Mouse (Mus musculus) forebrain, embryonic 11.5 days (tissue): ENCODE measurements around the gene Pld3. TPM values are rescaled to one million over a fixed set of nuclear protein-coding genes. Genes with fewer than 3 reads are reported as not detected.

Experiments used
- ATAC-seq: fragments of 200-750 bp; cut with Nextera tagmentation; replicated peaks from 2 replicates; pipeline ENCODE4 v1.8.0; 2017; ENCODE audit warnings: moderate TSS enrichment; ENCODE audit not compliant: low FRiP score
- DNase-seq: peaks from one replicate; pipeline ENCODE4 v3.0.0-alpha.2; 2017; ENCODE audit warnings: low spot score
- H3K27ac ChIP-seq: fragments of 300-500 bp; sonication (generic); 2 replicates; pipeline ENCODE4 v1.5.1; 2014; ENCODE audit warnings: low read depth, low read length
- H3K27me3 ChIP-seq: fragments of 300-500 bp; sonication (generic); 2 replicates; pipeline ENCODE4 v1.6.1; 2014; ENCODE audit warnings: mild to moderate bottlenecking, low read length, mixed read lengths; ENCODE audit not compliant: control insufficient read depth, insufficient read depth
- H3K36me3 ChIP-seq: fragments of 300-500 bp; sonication (generic); 2 replicates; pipeline ENCODE4 v1.6.1; 2014; ENCODE audit warnings: mild to moderate bottlenecking, low read length, moderate library complexity, mixed read lengths; ENCODE audit not compliant: control insufficient read depth, insufficient read depth
- H3K4me1 ChIP-seq: fragments of 300-500 bp; sonication (generic); replicated peaks from 2 replicates; pipeline ENCODE4 v1.6.1; 2014; ENCODE audit warnings: low read length, mixed read lengths; ENCODE audit not compliant: control insufficient read depth, insufficient read depth
- H3K4me2 ChIP-seq: fragments of 300-500 bp; sonication (generic); 2 replicates; pipeline ENCODE4 v1.6.1; 2014; ENCODE audit warnings: low read depth, mild to moderate bottlenecking, low read length, moderate library complexity, mixed read lengths; ENCODE audit not compliant: severe bottlenecking
- H3K4me3 ChIP-seq: fragments of 300-500 bp; sonication (generic); 2 replicates; pipeline ENCODE4 v1.5.1; 2014; ENCODE audit warnings: low read depth, low read length
- H3K9ac ChIP-seq: fragments of 300-500 bp; sonication (generic); 2 replicates; pipeline ENCODE4 v1.6.1; 2014; ENCODE audit warnings: low read length
- H3K9me3 ChIP-seq: fragments of 300-500 bp; sonication (generic); 2 replicates; pipeline ENCODE4 v1.6.1; 2016; ENCODE audit warnings: low read length, mixed read lengths; ENCODE audit not compliant: control insufficient read depth
- WGBS: fragments of 180-500 bp; shearing (Covaris S2); extraction: QIAGEN DNeasy Blood & Tissue Kit; methylation state at CpG from one replicate; pipeline ENCODE4 v1.1.7; 2014; 5-methylcytosine and 5-hydroxymethylcytosine counted together
- polyA plus RNA-seq: library from polyadenylated mRNA; unstranded; fragments of >200 nt; fragmentation: Nextera tagmentation; extraction: Ambion mirVana; gene quantifications from 2 replicates; pipeline ENCODE4 v1.2.1, GENCODE M21; 2014

Pld3 gene
- polyA plus RNA-seq, 1 experiment from 2014 or later, result 56.4 TPM

- H3K4me3 ChIP-seq, result no peak overlapping the region
- no peak overlapping the region for H3K9ac ChIP-seq
- 88% methylated on average over 12 of the region's 12 CpGs for WGBS
- no peak for DNase-seq
- no peak for ATAC-seq
- no peaks in the 10 kb centered on the region for H3K27me3 ChIP-seq
- H3K27ac ChIP-seq, result no peak overlapping the region
- H3K9me3 ChIP-seq, result no peaks in the 10 kb centered on the region
- no peak overlapping the region for H3K4me2 ChIP-seq
- no peaks in the 10 kb centered on the region for H3K36me3 ChIP-seq
- no peaks in the 10 kb centered on the region; the same call in 1 of the 2 replicates for H3K4me1 ChIP-seq
Observed at GRCm38 (mm10) chr7:27544675-27545370, 8.2 kb downstream of the Pld3 start.

DNA sequence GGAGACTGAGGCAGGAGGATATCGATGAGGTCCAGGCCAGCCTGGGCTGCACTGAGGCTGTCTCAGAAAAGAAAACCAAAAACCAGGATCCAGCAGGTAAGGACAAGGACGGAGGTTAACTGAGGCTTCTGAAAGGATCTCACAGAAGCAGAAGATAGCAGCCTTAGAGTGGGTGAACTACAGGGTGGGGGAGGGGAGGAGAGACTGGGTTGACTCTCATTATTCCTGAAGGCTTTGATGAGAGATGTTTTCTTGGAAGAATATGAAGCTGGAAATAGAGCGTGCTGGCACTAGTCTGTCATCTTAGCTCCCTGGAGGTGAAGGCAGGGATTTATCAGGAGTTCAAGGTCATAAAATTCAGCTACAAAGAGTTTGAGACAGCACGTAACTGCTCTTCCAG lies 9.2 kb downstream of the Pld3 start:
- H3K4me2 ChIP-seq, result no peak overlapping the region

GRCm38 (mm10) chr7:27543065-27543464 lies 10.0 kb downstream of the Pld3 start:
- no peaks in the 10 kb centered on the region; the same call in 1 of the 2 replicates for H3K4me1 ChIP-seq
- peak overlapping the region; percentile 62; the same call in 1 of the 2 replicates for H3K9ac ChIP-seq
- DNase-seq (no peak), ATAC-seq (no peak)
- H3K27ac ChIP-seq, result no peak overlapping the region
- no peaks in the 10 kb centered on the region for H3K27me3 ChIP-seq
- H3K9me3 ChIP-seq, result no peaks in the 10 kb centered on the region
- H3K4me2 ChIP-seq, result peak overlapping the region; percentile 78
- H3K4me3 ChIP-seq, result peak overlapping the region; percentile 38
- 59% methylated on average over 6 of the region's 6 CpGs for WGBS
- no peaks in the 10 kb centered on the region for H3K36me3 ChIP-seq

More for the DNA sequence above, 9.2 kb downstream of the Pld3 start:
- no peaks in the 10 kb centered on the region for H3K9me3 ChIP-seq
- no peaks in the 10 kb centered on the region; the same call in 1 of the 2 replicates for H3K4me1 ChIP-seq
- no peak for ATAC-seq
- no peak overlapping the region for H3K4me3 ChIP-seq
- H3K36me3 ChIP-seq, result no peaks in the 10 kb centered on the region
- no peak overlapping the region for H3K27ac ChIP-seq
- no peak for DNase-seq
- no peak overlapping the region for H3K9ac ChIP-seq
- 85% methylated on average over 4 of the region's 4 CpGs for WGBS
- no peaks in the 10 kb centered on the region for H3K27me3 ChIP-seq

DNA sequence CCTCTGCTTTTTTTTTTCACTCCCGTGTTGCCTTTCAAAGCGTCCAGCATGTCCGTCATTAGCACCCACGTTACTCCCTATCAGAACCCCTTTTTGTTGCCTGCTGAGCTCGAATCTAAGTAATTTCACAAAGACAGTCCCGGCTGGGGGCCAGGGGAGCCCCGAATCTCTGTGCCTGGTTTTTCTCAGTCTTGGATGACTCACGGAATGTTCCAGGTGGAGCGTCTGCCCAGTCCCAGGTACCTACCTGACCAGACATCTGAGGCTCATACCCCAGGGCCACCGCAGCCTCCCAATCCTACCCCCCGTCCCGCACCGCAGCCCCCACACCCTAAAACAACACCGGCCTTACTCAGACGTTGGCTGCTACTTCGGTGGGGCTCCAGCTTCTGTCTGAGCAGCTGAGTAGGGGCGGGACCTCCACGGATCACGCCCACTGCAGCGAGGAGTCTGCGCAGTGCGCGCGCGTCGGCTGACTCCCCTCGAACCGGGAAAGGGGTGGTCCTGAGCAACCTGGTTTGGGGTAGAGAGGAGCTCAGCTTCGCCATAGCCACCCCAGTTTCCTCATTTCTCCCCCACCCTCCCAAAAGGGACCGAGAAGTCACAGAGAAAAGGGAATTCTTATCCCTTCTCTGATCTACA lies 10.5 kb downstream of the Pld3 start:
- DNase-seq (peak; percentile 89), ATAC-seq (peak; percentile 95)
- Histone ChIP-seq H3K27ac (no peak overlapping the region), H3K9me3 (no peaks in the 10 kb centered on the region), H3K4me2 (peak overlapping the region; percentile 78), H3K9ac (peak overlapping the region; percentile 62), H3K4me1 (no peaks in the 10 kb centered on the region; the same call in 1 of the 2 replicates), H3K36me3 (no peaks in the 10 kb centered on the region), H3K27me3 (no peaks in the 10 kb centered on the region), H3K4me3 (peak overlapping the region; percentile 38)
- 3% methylated on average over 30 of the region's 30 CpGs for WGBS

- Histone ChIP-seq H3K27me3 (no peaks in the 10 kb centered on the region), H3K4me3 (peak overlapping the region; percentile 38), H3K27ac (no peak overlapping the region), H3K9ac (peak overlapping the region; percentile 62; the same call in 1 of the 2 replicates), H3K36me3 (no peaks in the 10 kb centered on the region), H3K4me1 (no peaks in the 10 kb centered on the region; the same call in 1 of the 2 replicates), H3K4me2 (peak overlapping the region; percentile 78), H3K9me3 (no peaks in the 10 kb centered on the region)
- DNase-seq (no peak), ATAC-seq (no peak)
- 60% methylated on average over 5 of the region's 5 CpGs for WGBS
Observed at GRCm38 (mm10) chr7:27541922-27542321, 11.1 kb downstream of the Pld3 start.

DNA sequence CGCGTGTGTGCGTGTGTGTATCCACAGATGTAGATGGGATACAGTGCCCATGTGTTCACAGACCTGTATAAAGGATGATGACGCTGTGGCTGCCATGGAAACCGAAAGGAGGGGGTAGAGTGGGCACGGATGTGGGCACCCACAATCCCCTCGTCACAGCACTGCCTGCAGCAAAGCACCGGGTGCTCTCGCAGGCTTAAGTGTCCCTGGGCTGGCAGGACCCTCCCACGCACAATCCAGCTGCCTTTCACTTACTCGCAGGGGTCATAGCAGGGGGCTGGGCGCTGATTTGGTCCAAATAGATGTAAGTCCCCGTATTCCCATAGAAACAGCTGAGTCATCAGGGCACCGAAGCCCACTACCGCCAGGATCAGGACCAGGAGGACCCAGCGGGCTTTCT lies 11.6 kb downstream of the Pld3 start:
- Histone ChIP-seq H3K4me1 (no peaks in the 10 kb centered on the region; the same call in 1 of the 2 replicates), H3K9ac (no peak overlapping the region), H3K27me3 (no peaks in the 10 kb centered on the region), H3K27ac (no peak overlapping the region), H3K36me3 (no peaks in the 10 kb centered on the region), H3K9me3 (no peaks in the 10 kb centered on the region), H3K4me3 (no peak overlapping the region), H3K4me2 (0 out of 2 replicates have a peak overlapping the region, but pooled peaks have one; percentile 8)
- DNase-seq (no peak), ATAC-seq (no peak)
- WGBS, result 82% methylated on average over 16 of the region's 16 CpGs

GRCm38 (mm10) chr7:27540935-27541334 lies 12.1 kb downstream of the Pld3 start:
- no peak overlapping the region for H3K27ac ChIP-seq
- no peaks in the 10 kb centered on the region for H3K9me3 ChIP-seq
- no peaks in the 10 kb centered on the region; the same call in 1 of the 2 replicates for H3K4me1 ChIP-seq
- ATAC-seq (no peak), DNase-seq (no peak)
- H3K27me3 ChIP-seq, result no peaks in the 10 kb centered on the region
- H3K36me3 ChIP-seq, result no peaks in the 10 kb centered on the region
- H3K4me2 ChIP-seq, result no peak overlapping the region
- H3K4me3 ChIP-seq, result no peak overlapping the region
- H3K9ac ChIP-seq, result no peak overlapping the region
- WGBS, result 95% methylated on average over 6 of the region's 6 CpGs

DNA sequence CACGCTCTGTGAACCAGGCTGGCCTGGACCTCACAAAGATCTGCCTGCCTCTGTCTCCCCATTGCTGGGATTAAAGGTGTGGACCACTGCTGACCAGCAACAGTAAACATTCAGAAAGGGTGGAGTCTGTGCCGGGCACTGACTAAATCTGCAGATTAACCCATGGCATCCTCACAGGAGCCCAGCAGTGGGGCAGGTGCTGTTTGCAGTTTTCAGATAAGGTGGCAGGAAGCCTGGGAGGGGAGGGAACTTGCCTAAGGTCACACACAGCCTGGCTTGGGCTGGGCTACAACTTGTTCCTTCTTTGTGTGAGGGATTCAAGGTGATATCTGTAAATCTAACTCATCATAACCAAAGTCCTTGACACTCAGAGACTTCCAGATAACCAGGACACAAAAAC lies 12.5 kb downstream of the Pld3 start:
- H3K27ac ChIP-seq, result no peak overlapping the region
- H3K27me3 ChIP-seq, result no peaks in the 10 kb centered on the region
- DNase-seq (no peak), ATAC-seq (no peak)
- H3K9me3 ChIP-seq, result no peaks in the 10 kb centered on the region
- 69% methylated on average over 2 of the region's 2 CpGs for WGBS
- H3K4me2 ChIP-seq, result no peak overlapping the region
- no peaks in the 10 kb centered on the region for H3K36me3 ChIP-seq
- H3K9ac ChIP-seq, result no peak overlapping the region
- H3K4me1 ChIP-seq, result no peaks in the 10 kb centered on the region; the same call in 1 of the 2 replicates
- H3K4me3 ChIP-seq, result no peak overlapping the region
